Mouse (Mus musculus): ENCODE measurements around the gene Lhx5.

The Lhx5 gene

GRCm38 (mm10) chr5:120467026-120467425 lies 35.5 kb downstream of the Lhx5 start:
- DNase-seq: peak; percentile 67

- DNase-seq: no peak
These were observed 36.8 kb downstream of the Lhx5 start for GRCm38 (mm10) chr5:120468336-120468735.

- DNase-seq: no peak
These were observed 37.3 kb downstream of the Lhx5 start for GRCm38 (mm10) chr5:120468830-120469229.

- no peak for DNase-seq
These were observed 40.0 kb downstream of the Lhx5 start for GRCm38 (mm10) chr5:120471538-120471937.

GRCm38 (mm10) chr5:120472770-120473169 lies 41.3 kb downstream of the Lhx5 start, which contains the start of gene Sdsl:
TSS of gene Sdsl (minus strand) at chr5:120472810.
- DNase-seq: no peak

GRCm38 (mm10) chr5:120473361-120473760 lies 41.9 kb downstream of the Lhx5 start:
- DNase-seq: no peak

- no peak for DNase-seq
These were observed 44.4 kb downstream of the Lhx5 start for GRCm38 (mm10) chr5:120475861-120476260.

GRCm38 (mm10) chr5:120476296-120476695 lies 44.8 kb downstream of the Lhx5 start, which contains the start of gene Sds:
TSS of gene Sds (plus strand) at chr5:120476526.
- no peak for DNase-seq

- DNase-seq: no peak
These were observed 46.5 kb downstream of the Lhx5 start for GRCm38 (mm10) chr5:120477993-120478392.

- no peak for DNase-seq
These were observed 48.0 kb downstream of the Lhx5 start for GRCm38 (mm10) chr5:120479538-120479937.

- no peak for DNase-seq
These were observed 49.7 kb downstream of the Lhx5 start for GRCm38 (mm10) chr5:120481205-120481604.

- DNase-seq: no peak
These were observed 51.9 kb downstream of the Lhx5 start for GRCm38 (mm10) chr5:120483399-120483798.

GRCm38 (mm10) chr5:120487844-120488243 lies 56.3 kb downstream of the Lhx5 start:
- no peak for DNase-seq

GRCm38 (mm10) chr5:120490679-120491192 lies 59.2 kb downstream of the Lhx5 start:
- peak; percentile 43 for DNase-seq

All from kidney, postnatal 10 days (tissue).